Mouse (Mus musculus) forebrain, embryonic 11.5 days (tissue): ENCODE measurements around the gene Ibtk. TPM values are rescaled to one million over a fixed set of nuclear protein-coding genes. Genes with fewer than 3 reads are reported as not detected.
"Not testable (repeated sequence)": the region's sequence is repeated elsewhere in the genome, so short reads cannot be mapped to it uniquely, and the experiment has no call there.

Source experiments
- ATAC-seq: fragments of 200-750 bp; cut with Nextera tagmentation; replicated peaks from 2 replicates; pipeline ENCODE4 v1.8.0; 2017; ENCODE audit warnings: moderate TSS enrichment; ENCODE audit not compliant: low FRiP score
- DNase-seq: peaks from one replicate; pipeline ENCODE4 v3.0.0-alpha.2; 2017; ENCODE audit warnings: low spot score
- H3K27ac ChIP-seq: fragments of 300-500 bp; sonication (generic); 2 replicates; pipeline ENCODE4 v1.5.1; 2014; ENCODE audit warnings: low read depth, low read length
- H3K27me3 ChIP-seq: fragments of 300-500 bp; sonication (generic); 2 replicates; pipeline ENCODE4 v1.6.1; 2014; ENCODE audit warnings: mild to moderate bottlenecking, low read length, mixed read lengths; ENCODE audit not compliant: control insufficient read depth, insufficient read depth
- H3K36me3 ChIP-seq: fragments of 300-500 bp; sonication (generic); 2 replicates; pipeline ENCODE4 v1.6.1; 2014; ENCODE audit warnings: mild to moderate bottlenecking, low read length, moderate library complexity, mixed read lengths; ENCODE audit not compliant: control insufficient read depth, insufficient read depth
- H3K4me1 ChIP-seq: fragments of 300-500 bp; sonication (generic); replicated peaks from 2 replicates; pipeline ENCODE4 v1.6.1; 2014; ENCODE audit warnings: low read length, mixed read lengths; ENCODE audit not compliant: control insufficient read depth, insufficient read depth
- H3K4me2 ChIP-seq: fragments of 300-500 bp; sonication (generic); 2 replicates; pipeline ENCODE4 v1.6.1; 2014; ENCODE audit warnings: low read depth, mild to moderate bottlenecking, low read length, moderate library complexity, mixed read lengths; ENCODE audit not compliant: severe bottlenecking
- H3K4me3 ChIP-seq: fragments of 300-500 bp; sonication (generic); 2 replicates; pipeline ENCODE4 v1.5.1; 2014; ENCODE audit warnings: low read depth, low read length
- H3K9ac ChIP-seq: fragments of 300-500 bp; sonication (generic); 2 replicates; pipeline ENCODE4 v1.6.1; 2014; ENCODE audit warnings: low read length
- H3K9me3 ChIP-seq: fragments of 300-500 bp; sonication (generic); 2 replicates; pipeline ENCODE4 v1.6.1; 2016; ENCODE audit warnings: low read length, mixed read lengths; ENCODE audit not compliant: control insufficient read depth
- WGBS: fragments of 180-500 bp; shearing (Covaris S2); extraction: QIAGEN DNeasy Blood & Tissue Kit; methylation state at CpG from one replicate; pipeline ENCODE4 v1.1.7; 2014; 5-methylcytosine and 5-hydroxymethylcytosine counted together
- polyA plus RNA-seq: library from polyadenylated mRNA; unstranded; fragments of >200 nt; fragmentation: Nextera tagmentation; extraction: Ambion mirVana; gene quantifications from 2 replicates; pipeline ENCODE4 v1.2.1, GENCODE M21; 2014

Gene Ibtk
- 42.1 and 49.0 TPM in 2 replicates for polyA plus RNA-seq

DNA sequence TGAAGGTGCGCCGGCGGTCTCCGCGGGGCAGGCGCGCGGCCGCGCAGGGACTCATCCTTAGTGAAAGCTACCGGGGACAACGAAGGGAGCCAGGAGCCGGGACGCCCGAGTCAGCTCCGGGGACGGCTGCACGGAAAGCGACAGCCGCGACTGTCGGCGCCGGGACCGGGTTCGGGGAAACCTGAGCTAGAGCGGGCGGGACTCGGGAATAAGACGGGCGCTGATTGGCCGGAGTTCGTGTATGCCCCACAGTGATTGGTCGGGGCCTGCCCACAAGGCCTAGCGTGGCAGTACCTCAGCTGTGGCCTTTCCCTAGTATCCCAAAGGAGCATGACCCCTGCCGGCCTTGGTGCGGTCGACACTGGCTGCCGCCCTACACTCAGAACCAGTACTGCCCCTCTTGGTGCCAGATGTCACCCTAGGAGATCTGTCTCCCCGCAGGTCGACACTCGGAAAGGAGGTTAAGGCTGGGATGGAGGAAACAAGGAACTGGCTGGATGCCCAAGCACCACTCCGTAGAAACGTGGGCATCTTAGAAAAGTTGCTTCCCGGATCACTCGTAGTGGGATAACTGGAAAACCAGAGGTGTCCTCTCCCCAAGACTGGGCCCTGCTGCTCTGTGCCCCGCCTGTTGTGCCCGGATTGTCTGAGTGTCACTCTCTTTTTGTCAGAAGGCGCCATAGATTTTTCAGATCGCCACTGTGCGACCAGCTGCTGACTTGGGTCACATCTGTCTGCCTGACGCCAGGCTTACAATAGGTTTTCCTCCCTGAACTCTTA is at the start of gene Ibtk:
Gene Ibtk (minus strand): TSS at position 193 of the 780 bp plus-strand sequence.
- Histone ChIP-seq H3K36me3 (no peaks in the 10 kb centered on the region), H3K9me3 (no peaks in the 10 kb centered on the region), H3K27me3 (no peaks in the 10 kb centered on the region), H3K9ac (peak within 1 kb of the TSS; percentile 99), H3K4me2 (peak within 1 kb of the TSS; percentile 59), H3K4me3 (peak within 1 kb of the TSS; percentile 87), H3K4me1 (0 out of 2 replicates have a peak, but pooled peaks cover 4% of the 10 kb centered on the region), H3K27ac (peak within 1 kb of the TSS; percentile 97)
- DNase-seq, result peak; percentile 98
- under 1% methylated on average over 48 of the region's 52 CpGs for WGBS
- peak; percentile 99 for ATAC-seq

DNA sequence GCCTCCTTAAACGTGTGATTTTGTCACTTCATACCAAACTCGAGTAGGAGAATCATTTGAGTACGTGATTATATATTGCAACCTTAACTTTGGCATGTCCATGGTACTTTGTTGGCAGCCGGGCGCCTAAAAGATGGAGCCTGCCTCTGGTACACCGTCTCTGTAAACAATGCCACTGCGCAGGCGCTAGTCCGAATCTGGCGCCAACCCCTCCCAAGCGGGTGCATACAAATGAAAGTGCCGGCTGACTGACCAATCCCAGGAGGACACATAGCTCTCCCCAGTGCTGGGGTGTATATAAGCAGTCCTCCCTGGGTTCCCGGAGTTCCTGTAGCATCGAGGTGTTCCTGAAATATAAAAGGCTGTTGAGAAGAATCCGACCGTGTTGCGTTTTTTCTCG is 42.4 kb upstream of the Ibtk start:
- not testable (repeated sequence) for H3K9ac ChIP-seq, H3K4me3 ChIP-seq, H3K4me2 ChIP-seq, H3K36me3 ChIP-seq, H3K27me3 ChIP-seq, DNase-seq, H3K4me1 ChIP-seq, H3K9me3 ChIP-seq, H3K27ac ChIP-seq, ATAC-seq
- 95% methylated on average over 18 of the region's 18 CpGs for WGBS

DNA sequence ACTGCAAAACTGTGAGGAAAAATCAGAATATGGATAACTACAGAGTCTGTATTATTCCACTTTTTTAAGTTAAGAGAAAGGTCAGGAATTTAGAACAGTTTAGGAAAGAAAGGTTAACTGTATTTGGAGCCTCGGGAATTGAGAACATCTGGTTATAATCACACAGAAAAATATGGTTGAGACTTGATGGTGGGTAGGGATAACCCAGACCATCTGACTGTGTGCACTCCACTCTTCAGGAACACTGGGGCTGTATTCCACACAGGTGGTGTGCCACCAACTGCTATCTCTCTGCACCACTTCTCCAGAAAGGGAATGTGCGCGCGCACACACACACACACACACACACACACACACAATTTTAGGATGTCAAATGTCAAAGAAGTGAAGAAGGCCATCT is 31.1 kb upstream of the Ibtk start:
- ATAC-seq (no peak), DNase-seq (no peak)
- Histone ChIP-seq H3K36me3 (no peaks in the 10 kb centered on the region), H3K9me3 (no peaks in the 10 kb centered on the region), H3K4me2 (no peak overlapping the region), H3K27ac (no peak overlapping the region), H3K27me3 (no peaks in the 10 kb centered on the region), H3K4me1 (no peaks in the 10 kb centered on the region), H3K9ac (no peak overlapping the region), H3K4me3 (no peak overlapping the region)
- WGBS, result 91% methylated on average over 4 of the region's 4 CpGs

DNA sequence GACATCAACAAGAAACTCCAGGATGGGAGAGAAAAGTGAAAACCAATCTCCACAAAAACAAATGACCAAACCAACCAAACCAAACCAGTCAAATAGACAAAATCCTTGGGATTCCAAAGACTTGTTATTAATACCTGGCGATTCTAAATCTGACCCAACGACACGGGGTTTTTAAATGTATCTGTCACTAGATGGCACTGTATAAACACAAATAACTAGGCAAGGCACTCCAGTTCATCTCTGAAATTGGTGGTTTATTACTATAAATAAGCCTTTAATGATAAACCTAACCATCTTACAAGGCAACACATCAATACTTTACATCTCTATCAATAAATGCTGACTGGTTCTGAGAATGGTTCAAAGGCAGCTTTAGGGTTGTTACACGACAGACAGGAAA is 30.3 kb upstream of the Ibtk start:
- Histone ChIP-seq H3K4me2 (no peak overlapping the region), H3K9me3 (no peaks in the 10 kb centered on the region), H3K27ac (no peak overlapping the region), H3K4me3 (no peak overlapping the region), H3K27me3 (no peaks in the 10 kb centered on the region), H3K9ac (no peak overlapping the region), H3K36me3 (no peaks in the 10 kb centered on the region), H3K4me1 (no peaks in the 10 kb centered on the region)
- ATAC-seq (no peak), DNase-seq (no peak)
- 30% methylated on average over 4 of the region's 4 CpGs for WGBS

DNA sequence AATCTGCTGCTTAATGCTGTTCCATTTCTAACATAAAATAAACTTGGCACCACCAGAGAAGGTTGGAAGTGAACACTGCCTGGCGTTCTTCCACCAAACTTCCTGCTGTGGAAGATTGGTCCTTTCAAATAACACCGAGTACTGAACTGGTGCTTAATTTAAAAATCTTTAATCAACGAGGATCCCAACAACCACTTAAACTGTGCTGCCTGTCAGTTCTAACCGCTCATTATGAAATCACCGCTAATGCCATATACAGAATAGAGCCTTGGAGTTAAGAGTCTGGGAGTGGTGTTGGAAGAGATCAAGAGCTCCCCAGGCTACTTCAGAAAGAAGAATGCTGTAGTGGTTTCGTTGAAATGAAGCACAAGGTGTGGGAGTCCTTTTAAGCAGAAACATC is 28.4 kb upstream of the Ibtk start:
- no peaks in the 10 kb centered on the region for H3K27me3 ChIP-seq
- H3K27ac ChIP-seq, result no peak overlapping the region
- H3K9ac ChIP-seq, result no peak overlapping the region
- H3K9me3 ChIP-seq, result no peaks in the 10 kb centered on the region
- H3K4me2 ChIP-seq, result no peak overlapping the region
- H3K4me3 ChIP-seq, result no peak overlapping the region
- DNase-seq (no peak), ATAC-seq (0 out of 2 replicates have a peak, but pooled peaks have one; percentile 39)
- no peaks in the 10 kb centered on the region for H3K4me1 ChIP-seq
- no peaks in the 10 kb centered on the region for H3K36me3 ChIP-seq
- WGBS, result 46% methylated on average over 6 of the region's 6 CpGs

DNA sequence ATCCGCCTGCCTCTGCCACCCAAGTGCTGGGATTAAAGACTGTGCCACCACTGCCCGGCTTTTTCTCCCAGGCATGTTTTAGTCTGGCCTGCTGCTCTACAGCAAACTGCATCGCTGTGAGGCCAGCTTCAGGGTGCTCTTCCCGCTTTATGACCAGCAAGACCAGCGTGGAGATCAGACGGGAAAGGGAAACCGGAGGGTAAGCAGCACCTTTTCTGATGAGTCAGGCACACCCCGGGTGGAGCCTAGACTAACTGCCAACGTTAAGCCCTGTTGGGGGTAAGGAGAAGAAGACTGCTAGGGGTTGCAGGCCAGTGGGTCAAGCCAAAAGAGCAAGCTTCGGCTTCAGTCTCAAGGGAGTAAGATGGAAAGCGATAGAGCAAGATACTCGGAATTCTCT is 23.1 kb upstream of the Ibtk start:
- Histone ChIP-seq H3K4me1 (no peaks in the 10 kb centered on the region), H3K36me3 (no peaks in the 10 kb centered on the region), H3K4me3 (no peak overlapping the region), H3K27ac (no peak overlapping the region), H3K9me3 (no peaks in the 10 kb centered on the region), H3K27me3 (no peaks in the 10 kb centered on the region), H3K9ac (no peak overlapping the region), H3K4me2 (no peak overlapping the region)
- WGBS, result 74% methylated on average over 12 of the region's 12 CpGs
- DNase-seq (no peak), ATAC-seq (no peak)

DNA sequence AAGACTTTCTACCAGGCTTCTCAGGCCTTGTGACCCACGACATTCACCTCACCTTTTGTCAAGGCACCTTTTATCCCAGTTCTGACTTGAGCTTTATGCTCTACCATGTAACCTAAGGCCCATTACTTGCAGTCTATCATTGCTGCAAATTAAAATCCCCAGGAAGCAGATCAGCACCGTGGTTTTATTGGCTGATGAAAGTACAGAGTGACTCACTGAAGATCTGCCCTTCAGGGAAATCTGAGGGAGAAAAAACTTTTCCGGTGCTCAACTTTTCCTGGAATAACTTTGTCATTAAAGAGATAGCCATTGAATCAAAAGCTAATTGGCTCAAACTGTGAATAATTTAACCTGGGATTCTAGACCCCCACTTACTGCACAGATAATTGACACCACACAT is 22.3 kb upstream of the Ibtk start:
- no peak for ATAC-seq
- H3K27ac ChIP-seq, result no peak overlapping the region

DNA sequence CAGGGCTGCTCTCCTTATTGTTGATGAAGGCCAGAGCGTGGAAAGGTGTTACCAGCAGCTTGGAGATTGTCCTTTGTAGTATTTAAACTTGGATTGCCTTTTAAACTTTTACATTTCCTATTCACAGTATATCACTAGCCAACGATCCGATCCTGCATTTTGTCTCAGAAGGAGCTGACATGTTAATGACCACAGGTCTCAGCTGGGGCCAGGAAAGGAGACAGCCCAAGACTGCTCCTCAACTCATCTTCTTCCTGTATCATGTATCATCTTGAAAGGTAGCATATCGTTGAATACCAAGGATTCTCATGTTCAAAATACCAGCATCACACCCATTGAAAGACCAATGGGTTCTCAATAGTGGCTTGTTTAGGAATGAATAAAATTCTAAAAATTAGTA is 21.2 kb upstream of the Ibtk start:
- H3K9ac ChIP-seq, result no peak overlapping the region
- H3K4me1 ChIP-seq, result no peaks in the 10 kb centered on the region
- no peaks in the 10 kb centered on the region for H3K9me3 ChIP-seq
- WGBS, result 92% methylated on average over 4 of the region's 4 CpGs
- H3K27me3 ChIP-seq, result no peaks in the 10 kb centered on the region
- ATAC-seq (no peak), DNase-seq (no peak)
- no peak overlapping the region for H3K27ac ChIP-seq
- H3K4me3 ChIP-seq, result no peak overlapping the region
- H3K4me2 ChIP-seq, result no peak overlapping the region
- no peaks in the 10 kb centered on the region for H3K36me3 ChIP-seq

More for the DNA sequence above, 22.3 kb upstream of the Ibtk start:
- H3K4me2 ChIP-seq, result no peak overlapping the region
- H3K9ac ChIP-seq, result no peak overlapping the region
- H3K4me3 ChIP-seq, result no peak overlapping the region
- H3K9me3 ChIP-seq, result no peaks in the 10 kb centered on the region
- 70% methylated on average over 3 of the region's 3 CpGs for WGBS
- H3K27me3 ChIP-seq, result no peaks in the 10 kb centered on the region
- no peaks in the 10 kb centered on the region for H3K36me3 ChIP-seq
- DNase-seq, result no peak
- no peaks in the 10 kb centered on the region for H3K4me1 ChIP-seq
